Mouse (Mus musculus) liver, adult 10 weeks (tissue): ENCODE measurements around the gene Cacul1. TPM values are rescaled to one million over a fixed set of nuclear protein-coding genes. Genes with fewer than 3 reads are reported as not detected.

ENCODE experiments used
- polyA plus RNA-seq: library from polyadenylated mRNA; stranded (reverse); fragments of 350-450 nt; fragmentation: Illumina TruSeq; extraction: RNeasy Lipid Tissue Mini Kit (QIAGEN cat#74804); gene quantifications from one replicate; pipeline ENCODE4 v1.2.3, GENCODE M21; 2014; ENCODE audit warnings: low read depth, low replicate concordance

Cacul1 gene
- 56.9 TPM for polyA plus RNA-seq

GRCm38 (mm10) chr19:60580582-60581339 is at the start of gene Cacul1:
Gene Cacul1, minus strand, starts transcription at chr19:60581025.

Other genes starting within 250 kb of the Cacul1 start
- gene Prlhr, start 112.7 kb downstream of the Cacul1 start, polyA plus RNA-seq, result not detected
- not detected for gene Nanos1, start 175.0 kb upstream of the Cacul1 start, polyA plus RNA-seq
- gene Eif3a, start 209.6 kb upstream of the Cacul1 start, polyA plus RNA-seq, result 92.8 TPM
- 54.1 TPM for gene Fam45a, start 230.6 kb upstream of the Cacul1 start, polyA plus RNA-seq